Mouse (Mus musculus) embryonic facial prominence, embryonic 11.5 days (tissue): ENCODE measurements around the gene Sertad3. TPM values are rescaled to one million over a fixed set of nuclear protein-coding genes. Genes with fewer than 3 reads are reported as not detected.

Experiments used
- ATAC-seq: fragments of 200-750 bp; cut with Nextera tagmentation; replicated peaks from 2 replicates; pipeline ENCODE4 v1.8.0; 2017; ENCODE audit warnings: low read depth; ENCODE audit not compliant: insufficient number of reproducible peaks, low FRiP score, low TSS enrichment
- DNase-seq: peaks from one replicate; pipeline ENCODE4 v3.0.0-alpha.2; 2015; ENCODE audit warnings: low spot score
- H3K27ac ChIP-seq: fragments of 300-500 bp; sonication (generic); replicated peaks from 2 replicates; pipeline ENCODE4 v1.5.1; 2014; ENCODE audit warnings: mild to moderate bottlenecking, low read depth, low read length, control low read depth
- H3K27me3 ChIP-seq: fragments of 300-500 bp; sonication (generic); 2 replicates; pipeline ENCODE4 v1.6.1; 2014; ENCODE audit warnings: mild to moderate bottlenecking, low read length, moderate library complexity, mixed read lengths; ENCODE audit not compliant: control insufficient read depth, insufficient read depth
- H3K36me3 ChIP-seq: fragments of 300-500 bp; sonication (generic); replicated peaks from 2 replicates; pipeline ENCODE4 v1.6.1; 2014; ENCODE audit warnings: low read depth, mild to moderate bottlenecking, low read length, moderate library complexity, mixed read lengths; ENCODE audit not compliant: control insufficient read depth, insufficient read depth
- H3K4me1 ChIP-seq: fragments of 300-500 bp; sonication (generic); 2 replicates; pipeline ENCODE4 v1.6.1; 2014; ENCODE audit warnings: low read length, mixed read lengths; ENCODE audit not compliant: control insufficient read depth, insufficient read depth
- H3K4me2 ChIP-seq: fragments of 300-500 bp; sonication (generic); 2 replicates; pipeline ENCODE4 v1.6.1; 2014; ENCODE audit warnings: low read depth, mild to moderate bottlenecking, control low read depth, low read length, moderate library complexity
- H3K4me3 ChIP-seq: fragments of 300-500 bp; sonication (generic); 2 replicates; pipeline ENCODE4 v1.5.1; 2014; ENCODE audit warnings: low read depth, low read length, control low read depth
- H3K9ac ChIP-seq: fragments of 300-500 bp; sonication (generic); replicated peaks from 2 replicates; pipeline ENCODE4 v1.6.1; 2014; ENCODE audit warnings: mild to moderate bottlenecking, control low read depth, low read length
- H3K9me3 ChIP-seq: fragments of 300-500 bp; sonication (generic); replicated peaks from 2 replicates; pipeline ENCODE4 v1.6.1; 2016; ENCODE audit warnings: mild to moderate bottlenecking, low read length, inconsistent platforms, mixed read lengths; ENCODE audit not compliant: control insufficient read depth
- WGBS: fragments of 180-500 bp; shearing (Covaris S2); extraction: QIAGEN DNeasy Blood & Tissue Kit; methylation state at CpG from one replicate; pipeline ENCODE4 v1.1.7; 2014; 5-methylcytosine and 5-hydroxymethylcytosine counted together
- polyA plus RNA-seq: library from polyadenylated mRNA; unstranded; fragments of >200 nt; fragmentation: Nextera tagmentation; extraction: Ambion mirVana; gene quantifications from 2 replicates; pipeline ENCODE4 v1.2.1, GENCODE M21; 2014

Sertad3 gene
- polyA plus RNA-seq, 1 experiment from 2014 or later: 27.2 TPM

- H3K27ac ChIP-seq: peak overlapping the region; percentile 39; the same call in 1 of the 2 replicates
- peak; percentile 86 for DNase-seq
These were observed 8.0 kb downstream of the Sertad3 start for GRCm38 (mm10) chr7:27481627-27481969.

GRCm38 (mm10) chr7:27483860-27484259 is 10.3 kb downstream of the Sertad3 start:
- DNase-seq (no peak), ATAC-seq (no peak)
- no peaks in the 10 kb centered on the region for H3K9me3 ChIP-seq
- H3K27me3 ChIP-seq: no peaks in the 10 kb centered on the region
- 71% methylated on average over 4 of the region's 4 CpGs for WGBS
- H3K9ac ChIP-seq: no peak overlapping the region
- H3K4me2 ChIP-seq: no peak overlapping the region
- no peak overlapping the region for H3K4me3 ChIP-seq
- no peaks in the 10 kb centered on the region for H3K36me3 ChIP-seq
- no peaks in the 10 kb centered on the region; the same call in 1 of the 2 replicates for H3K4me1 ChIP-seq
- H3K27ac ChIP-seq: no peak overlapping the region

More at GRCm38 (mm10) chr7:27481627-27481969, 8.0 kb downstream of the Sertad3 start:
- peak; percentile 82 for ATAC-seq
- Histone ChIP-seq H3K36me3 (no peaks in the 10 kb centered on the region; the same call in 1 of the 2 replicates), H3K9me3 (no peaks in the 10 kb centered on the region), H3K4me2 (peak overlapping the region; percentile 49), H3K4me3 (peak overlapping the region; percentile 25), H3K9ac (peak overlapping the region; percentile 44), H3K27me3 (no peaks in the 10 kb centered on the region), H3K4me1 (no peaks in the 10 kb centered on the region)
- 0% methylated on average over 11 of the region's 12 CpGs for WGBS

GRCm38 (mm10) chr7:27486102-27486769 is 12.7 kb downstream of the Sertad3 start:
- H3K9me3 ChIP-seq: no peaks in the 10 kb centered on the region
- peak; percentile 32 for DNase-seq
- no peak overlapping the region for H3K9ac ChIP-seq
- H3K36me3 ChIP-seq: no peaks in the 10 kb centered on the region
- ATAC-seq: 0 out of 2 replicates have a peak, but pooled peaks have one; percentile 0
- peak overlapping the region; percentile 44 for H3K4me2 ChIP-seq
- H3K27me3 ChIP-seq: no peaks in the 10 kb centered on the region
- H3K27ac ChIP-seq: no peak overlapping the region
- H3K4me1 ChIP-seq: peaks cover 3% of the 10 kb centered on the region; the same call in 1 of the 2 replicates
- 3% methylated on average over 13 of the region's 13 CpGs for WGBS
- H3K4me3 ChIP-seq: peak overlapping the region; percentile 73

- H3K4me3 ChIP-seq: peak within 1 kb of the TSS; percentile 73
- ATAC-seq (peak; percentile 96), DNase-seq (peak; percentile 100)
- peak within 1 kb of the TSS; percentile 84 for H3K9ac ChIP-seq
- peaks cover 3% of the 10 kb centered on the region; the same call in 1 of the 2 replicates for H3K4me1 ChIP-seq
- H3K9me3 ChIP-seq: no peaks in the 10 kb centered on the region
- H3K27me3 ChIP-seq: no peaks in the 10 kb centered on the region
- H3K27ac ChIP-seq: peak within 1 kb of the TSS; percentile 95
- WGBS: under 1% methylated on average over 73 of the region's 80 CpGs
- H3K36me3 ChIP-seq: no peaks in the 10 kb centered on the region
- peak within 1 kb of the TSS; percentile 61 for H3K4me2 ChIP-seq
These were observed 13.5 kb downstream of the Sertad3 start, which contains the start of gene Sertad1 for GRCm38 (mm10) chr7:27486770-27487697. Gene Sertad1 (plus strand): TSS chr7:27486910.

- peaks cover 3% of the 10 kb centered on the region; the same call in 1 of the 2 replicates for H3K4me1 ChIP-seq
- DNase-seq (peak; percentile 42), ATAC-seq (no peak)
These were observed 14.2 kb downstream of the Sertad3 start for GRCm38 (mm10) chr7:27487740-27488268.

GRCm38 (mm10) chr7:27489270-27489869 is 15.8 kb downstream of the Sertad3 start:
- no peak overlapping the region for H3K27ac ChIP-seq
- 91% methylated on average over 25 of the region's 25 CpGs for WGBS

More at GRCm38 (mm10) chr7:27487740-27488268, 14.2 kb downstream of the Sertad3 start:
- Histone ChIP-seq H3K4me3 (peak overlapping the region; percentile 73), H3K9me3 (no peaks in the 10 kb centered on the region), H3K27ac (peak overlapping the region; percentile 95), H3K4me2 (peak overlapping the region; percentile 61), H3K9ac (peak overlapping the region; percentile 84), H3K36me3 (no peaks in the 10 kb centered on the region), H3K27me3 (no peaks in the 10 kb centered on the region)
- 2% methylated on average over 13 of the region's 13 CpGs for WGBS

GRCm38 (mm10) chr7:27490227-27490542 is 16.6 kb downstream of the Sertad3 start:
- no peak for DNase-seq
- Histone ChIP-seq H3K4me2 (peak overlapping the region; percentile 76), H3K9ac (peak overlapping the region; percentile 57), H3K36me3 (no peaks in the 10 kb centered on the region), H3K27me3 (no peaks in the 10 kb centered on the region), H3K27ac (peak overlapping the region; percentile 62), H3K4me1 (peaks cover 3% of the 10 kb centered on the region; the same call in 1 of the 2 replicates), H3K4me3 (peak overlapping the region; percentile 33), H3K9me3 (no peaks in the 10 kb centered on the region)
- no peak for ATAC-seq
- 32% methylated on average over 4 of the region's 4 CpGs for WGBS

More at GRCm38 (mm10) chr7:27489270-27489869, 15.8 kb downstream of the Sertad3 start:
- DNase-seq: no peak
- Histone ChIP-seq H3K36me3 (no peaks in the 10 kb centered on the region), H3K4me2 (no peak overlapping the region), H3K9ac (no peak overlapping the region), H3K4me3 (no peak overlapping the region), H3K9me3 (no peaks in the 10 kb centered on the region), H3K4me1 (peaks cover 3% of the 10 kb centered on the region; the same call in 1 of the 2 replicates), H3K27me3 (no peaks in the 10 kb centered on the region)
- no peak for ATAC-seq
